Mouse (Mus musculus) cortical plate, adult 2 months (tissue): ENCODE measurements around the gene Xpnpep2.

Experiments used
- CTCF ChIP-seq: fragments of 200-500 bp; IDR thresholded peaks from 2 replicates; pipeline ENCODE4 v1.5.1; 2011; ENCODE audit warnings: mild to moderate bottlenecking, control low read depth, low read length; ENCODE audit not compliant: insufficient read depth; ENCODE audit errors: extremely low read depth
- POLR2A ChIP-seq: fragments of 200-500 bp; IDR thresholded peaks from 2 replicates; pipeline ENCODE4 v1.6.1; 2011; ENCODE audit warnings: mild to moderate bottlenecking, low read length, control low read depth; ENCODE audit not compliant: insufficient read depth; ENCODE audit errors: extremely low read depth

GRCm38 (mm10) chrX:48153949-48154348 is 45.4 kb downstream of the Xpnpep2 start:
- TF ChIP-seq POLR2A (no peak), CTCF (no peak)
